8 mouse cellular contexts compared by ENCODE assay signal in genomic region chr3:153849368-153850015, GRCm38 (mm10). TPM values are rescaled to one million over a fixed set of nuclear protein-coding genes. Genes with fewer than 3 reads are reported as not detected.
DNase-seq lines count a peak whose midpoint lies in the region; ATAC-seq lines count a peak whose summit lies in the region.

No protein-coding gene starts in this region.

- peak overlapping the region; percentile 24; the same call in 1 of the 2 replicates for H3K4me3 ChIP-seq in heart, embryonic 10.5 days
- H3K4me3 ChIP-seq in embryonic facial prominence, embryonic 14.5 days (ENCODE audit: low read depth, low read length) = no peak overlapping the region

- no peak overlapping the region for H3K9ac ChIP-seq in embryonic facial prominence, embryonic 14.5 days (ENCODE audit: low read depth, low read length)

- intact Hi-C loops in left cerebral cortex, postnatal 4 days (cut with DNase I) = no loop called here

- H3K4me2 ChIP-seq in embryonic facial prominence, embryonic 14.5 days (ENCODE audit: low read depth, low read length) = no peak overlapping the region

- H3K27ac ChIP-seq in heart, embryonic 10.5 days = 0 out of 2 replicates have a peak overlapping the region, but pooled peaks have one; percentile 43
- no peak overlapping the region for H3K27ac ChIP-seq in embryonic facial prominence, embryonic 14.5 days (replicated peaks; ENCODE audit: low read depth, low read length)

- 6% methylated on average over 5 of the region's 5 CpGs for WGBS in heart, embryonic 10.5 days
- 6% methylated on average over 5 of the region's 5 CpGs for WGBS in embryonic facial prominence, embryonic 14.5 days

- peak; percentile 91 for DNase-seq in heart, embryonic 10.5 days (ENCODE audit: low spot score)
- no peak for DNase-seq in heart, adult 11 months
- peak; percentile 80 for DNase-seq in embryonic facial prominence, embryonic 14.5 days (ENCODE audit: low spot score)
- peak; percentile 25 to 47 for DNase-seq in kidney, postnatal 25 days
- DNase-seq in lung, postnatal 4 days = peak; percentile 37 to 58
- no peak for DNase-seq in left cerebral cortex, adult 8-10 months (ENCODE audit: low spot score in 2 of 2)
- DNase-seq in right cerebral cortex, postnatal 4 days = no peak
- DNase-seq in left cerebral cortex, postnatal 4 days = no peak

- H3K27me3 ChIP-seq in heart, embryonic 10.5 days (ENCODE audit: insufficient read depth, poor library complexity, severe bottlenecking) = peaks cover 47% of the 10 kb centered on the region
- H3K27me3 ChIP-seq in embryonic facial prominence, embryonic 14.5 days (replicated peaks; ENCODE audit: control insufficient read depth, insufficient read depth, low read length) = no peaks in the 10 kb centered on the region

- H3K36me3 ChIP-seq in heart, embryonic 10.5 days = no peaks in the 10 kb centered on the region
- no peaks in the 10 kb centered on the region for H3K36me3 ChIP-seq in embryonic facial prominence, embryonic 14.5 days (ENCODE audit: control insufficient read depth, insufficient read depth, low read length)

- H3K4me1 ChIP-seq in heart, embryonic 10.5 days = peaks cover 24% of the 10 kb centered on the region
- H3K4me1 ChIP-seq in embryonic facial prominence, embryonic 14.5 days (ENCODE audit: control insufficient read depth, insufficient read depth, low read length) = no peaks in the 10 kb centered on the region

- peak; percentile 89 for ATAC-seq in embryonic facial prominence, embryonic 14.5 days (ENCODE audit: low read depth)

- no peaks in the 10 kb centered on the region for H3K9me3 ChIP-seq in heart, embryonic 10.5 days
- no peaks in the 10 kb centered on the region for H3K9me3 ChIP-seq in embryonic facial prominence, embryonic 14.5 days (ENCODE audit: control insufficient read depth, low read length)

RNA-seq across cellular contexts. Expression of gene Asb17, which starts 5.5 kb away (rescaled TPM):
- 1.0 and 2.0 TPM in 2 replicates for polyA plus RNA-seq in heart, embryonic 10.5 days (2016; fragmentation: Nextera tagmentation; extraction: Ambion mirVana)
- polyA plus RNA-seq in embryonic facial prominence, embryonic 14.5 days (2014; fragmentation: Nextera tagmentation; extraction: Ambion mirVana) = 0.63 and 1.0 TPM in 2 replicates
- total RNA-seq in left cerebral cortex, adult 8-10 months (2022) = not detected
- not detected for total RNA-seq in left cerebral cortex, postnatal 4 days (2021)

RNA-seq across cellular contexts. Expression of gene Msh4, which starts 56.4 kb away (rescaled TPM):
- polyA plus RNA-seq in heart, embryonic 10.5 days (2016; fragmentation: Nextera tagmentation; extraction: Ambion mirVana) = 0.09 and 0.11 TPM in 2 replicates
- polyA plus RNA-seq in embryonic facial prominence, embryonic 14.5 days (2014; fragmentation: Nextera tagmentation; extraction: Ambion mirVana) = 0.06 TPM in 1 of 2 replicates, not detected in the other
- total RNA-seq in left cerebral cortex, adult 8-10 months (2022) = under 1 TPM; 0.15 to 0.68 (median 0.28) TPM
- under 1 TPM; 0.64 to 0.97 TPM for total RNA-seq in left cerebral cortex, postnatal 4 days (2021)

Comparison
In these comparisons a context has a peak if more than half of its experiments do, and no peak if none do; other contexts are left out.
1. DNase-seq: peak in heart, embryonic 10.5 days (single experiment), embryonic facial prominence, embryonic 14.5 days (single experiment), kidney, postnatal 25 days (2 of 2) and lung, postnatal 4 days (2 of 2); none in heart, adult 11 months (single experiment), left cerebral cortex, adult 8-10 months (0 of 2), right cerebral cortex, postnatal 4 days (single experiment) and left cerebral cortex, postnatal 4 days (single experiment).